Mouse (Mus musculus) ES-Bruce4 (cell line): ENCODE measurements around the gene 1700042G07Rik. TPM values are rescaled to one million over a fixed set of nuclear protein-coding genes. Genes with fewer than 3 reads are reported as not detected.

Experiments used
- H3K27ac ChIP-seq: 2 replicates; pipeline ENCODE4 v1.5.1; 2012; ENCODE audit warnings: low read length, inconsistent platforms; ENCODE audit not compliant: insufficient read depth
- H3K27me3 ChIP-seq: 2 replicates; pipeline ENCODE4 v1.6.1; 2012; ENCODE audit warnings: mild to moderate bottlenecking, low read length, inconsistent platforms; ENCODE audit not compliant: control insufficient read depth, poor library complexity, insufficient read depth, severe bottlenecking
- H3K36me3 ChIP-seq: 2 replicates; pipeline ENCODE4 v1.6.1; 2012; ENCODE audit warnings: inconsistent platforms, mild to moderate bottlenecking, low read length, moderate library complexity; ENCODE audit not compliant: control insufficient read depth, poor library complexity, insufficient read depth, severe bottlenecking
- H3K4me1 ChIP-seq: one replicate; pipeline ENCODE4 v1.8.1; 2011; ENCODE audit warnings: low read length; ENCODE audit not compliant: control insufficient read depth, insufficient read depth
- H3K4me3 ChIP-seq: 2 replicates; pipeline ENCODE4 v1.5.1; 2011; ENCODE audit warnings: low read depth, mild to moderate bottlenecking, low read length
- H3K9ac ChIP-seq: 2 replicates; pipeline ENCODE4 v1.6.1; 2012; ENCODE audit warnings: low read depth, mild to moderate bottlenecking, inconsistent platforms; ENCODE audit not compliant: poor library complexity, severe bottlenecking
- H3K9me3 ChIP-seq: replicated peaks from 2 replicates; pipeline ENCODE4 v1.6.1; 2012; ENCODE audit warnings: mild to moderate bottlenecking, low read length, inconsistent platforms; ENCODE audit not compliant: control insufficient read depth, poor library complexity, insufficient read depth, severe bottlenecking
- CTCF ChIP-seq: IDR thresholded peaks from one replicate; pipeline ENCODE4 v1.8.1; 2011; ENCODE audit warnings: low read depth, low read length
- EP300 ChIP-seq: IDR thresholded peaks from 2 replicates; pipeline ENCODE4 v1.6.1; 2011; ENCODE audit warnings: low read depth, low read length; ENCODE audit not compliant: insufficient read depth
- POLR2A ChIP-seq: IDR thresholded peaks from one replicate; pipeline ENCODE4 v1.8.1; 2011; ENCODE audit warnings: low read length; ENCODE audit not compliant: insufficient read depth
- polyA plus RNA-seq: library from polyadenylated mRNA; stranded (reverse); fragments of >200 nt; gene quantifications from 2 replicates; pipeline ENCODE4 v1.2.4, GENCODE M21; 2011; ENCODE audit warnings: low read depth; ENCODE audit not compliant: missing spikeins, insufficient read depth, insufficient read length

The 1700042G07Rik gene
- polyA plus RNA-seq, 1 experiment = not detected

DNA sequence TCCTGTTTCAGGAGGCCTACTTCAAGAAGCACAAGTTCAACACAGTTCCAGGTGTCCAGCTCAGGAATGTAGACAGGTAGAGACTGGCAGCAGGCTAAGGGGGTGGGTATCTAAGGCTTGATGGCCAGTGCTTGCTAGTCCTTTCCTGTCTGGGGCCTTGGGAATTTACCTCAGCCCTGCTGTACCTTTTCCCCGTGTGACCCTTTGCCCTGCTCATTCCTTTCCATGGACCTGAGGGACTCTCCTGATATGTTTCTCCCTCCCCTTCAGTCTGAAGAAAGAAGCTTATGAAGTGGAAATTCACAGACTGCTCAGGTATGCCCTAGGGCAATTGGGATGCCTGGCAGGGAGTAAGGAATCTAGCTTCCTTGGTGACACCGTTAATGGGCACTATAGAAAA, 15.3 kb upstream of the 1700042G07Rik start:
- H3K36me3 ChIP-seq = peaks cover 54% of the 10 kb centered on the region
- no peaks in the 10 kb centered on the region for H3K4me1 ChIP-seq
- no peaks in the 10 kb centered on the region for H3K27me3 ChIP-seq

DNA sequence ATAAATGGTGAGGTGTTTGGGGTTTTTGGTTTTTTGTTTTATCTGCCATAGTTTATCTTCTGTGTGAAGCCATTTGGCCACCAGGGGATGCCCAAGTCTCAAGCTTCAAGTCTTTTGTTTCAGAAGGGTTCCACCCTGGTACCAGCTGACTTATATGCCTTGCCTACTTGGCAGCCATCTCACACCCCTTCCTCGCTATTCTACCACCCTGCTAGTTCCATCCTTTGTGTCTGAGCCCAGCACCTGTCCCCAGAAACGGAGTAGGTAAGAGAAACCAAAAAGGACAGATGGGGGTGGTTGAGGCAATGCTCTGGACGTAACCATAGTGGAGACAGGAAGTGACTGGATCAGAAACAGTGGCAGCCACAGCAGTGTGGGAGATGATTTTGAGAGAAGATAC, 13.3 kb upstream of the 1700042G07Rik start:
- H3K4me1 ChIP-seq = peaks cover 3% of the 10 kb centered on the region
- H3K9ac ChIP-seq = no peak overlapping the region
- H3K36me3 ChIP-seq = peaks cover 41% of the 10 kb centered on the region
- no peak overlapping the region for H3K27ac ChIP-seq
- no peak overlapping the region for H3K4me3 ChIP-seq
- TF ChIP-seq CTCF = no peak
- no peak for TF ChIP-seq POLR2A
- no peak for TF ChIP-seq EP300
- no peaks in the 10 kb centered on the region for H3K27me3 ChIP-seq
- H3K9me3 ChIP-seq = no peaks in the 10 kb centered on the region

More for the DNA sequence above, 15.3 kb upstream of the 1700042G07Rik start:
- Histone ChIP-seq H3K4me3 (no peak overlapping the region), H3K27ac (no peak overlapping the region), H3K9ac (no peak overlapping the region), H3K9me3 (no peaks in the 10 kb centered on the region)
- TF ChIP-seq EP300 (no peak), CTCF (no peak), POLR2A (no peak)

DNA sequence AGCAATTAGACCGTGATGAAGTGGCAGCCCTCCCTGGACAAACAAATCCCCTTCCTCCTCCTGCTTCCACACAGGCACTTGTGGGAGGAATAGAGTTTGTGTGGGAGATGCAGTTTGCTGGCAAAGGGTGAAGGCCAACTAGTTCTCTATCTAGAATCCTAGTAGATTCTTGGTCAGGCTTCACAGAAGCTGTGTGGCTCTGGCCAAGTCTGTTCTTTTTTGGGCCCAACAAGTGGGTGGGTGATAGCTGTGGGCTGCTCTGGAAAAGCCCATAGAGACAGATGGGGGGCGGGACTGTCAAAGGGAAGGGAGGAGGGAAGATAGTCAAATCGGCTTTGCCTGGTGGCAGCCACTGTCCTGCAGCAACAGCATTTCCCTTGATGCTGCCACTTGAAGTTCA, 12.4 kb upstream of the 1700042G07Rik start:
- TF ChIP-seq CTCF (no peak), POLR2A (no peak), EP300 (no peak)
- Histone ChIP-seq H3K27me3 (no peaks in the 10 kb centered on the region), H3K9ac (no peak overlapping the region), H3K36me3 (peaks cover 37% of the 10 kb centered on the region), H3K9me3 (no peaks in the 10 kb centered on the region), H3K4me1 (peaks cover 4% of the 10 kb centered on the region), H3K27ac (no peak overlapping the region), H3K4me3 (no peak overlapping the region)

DNA sequence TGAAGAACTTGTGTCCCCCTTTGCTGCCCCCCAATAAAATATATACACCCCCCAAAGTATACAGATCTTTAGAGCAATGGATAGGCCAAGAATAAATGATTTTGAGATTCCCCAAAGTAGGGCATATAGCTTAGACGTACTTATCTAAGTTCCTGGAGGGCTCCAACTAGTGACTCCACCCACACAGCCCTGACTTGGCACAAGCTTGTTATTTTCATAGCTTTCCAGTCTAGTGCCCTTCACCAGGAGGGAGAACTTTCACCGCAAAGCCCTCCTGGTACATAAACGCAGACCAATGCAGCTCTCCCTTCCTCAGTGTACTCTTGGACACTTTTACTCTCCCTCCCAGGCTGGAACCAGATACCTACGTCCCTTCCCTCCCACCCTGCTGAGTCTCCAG, 11.0 kb upstream of the 1700042G07Rik start:
- TF ChIP-seq POLR2A = no peak
- H3K36me3 ChIP-seq = peaks cover 25% of the 10 kb centered on the region
- H3K9ac ChIP-seq = no peak overlapping the region

DNA sequence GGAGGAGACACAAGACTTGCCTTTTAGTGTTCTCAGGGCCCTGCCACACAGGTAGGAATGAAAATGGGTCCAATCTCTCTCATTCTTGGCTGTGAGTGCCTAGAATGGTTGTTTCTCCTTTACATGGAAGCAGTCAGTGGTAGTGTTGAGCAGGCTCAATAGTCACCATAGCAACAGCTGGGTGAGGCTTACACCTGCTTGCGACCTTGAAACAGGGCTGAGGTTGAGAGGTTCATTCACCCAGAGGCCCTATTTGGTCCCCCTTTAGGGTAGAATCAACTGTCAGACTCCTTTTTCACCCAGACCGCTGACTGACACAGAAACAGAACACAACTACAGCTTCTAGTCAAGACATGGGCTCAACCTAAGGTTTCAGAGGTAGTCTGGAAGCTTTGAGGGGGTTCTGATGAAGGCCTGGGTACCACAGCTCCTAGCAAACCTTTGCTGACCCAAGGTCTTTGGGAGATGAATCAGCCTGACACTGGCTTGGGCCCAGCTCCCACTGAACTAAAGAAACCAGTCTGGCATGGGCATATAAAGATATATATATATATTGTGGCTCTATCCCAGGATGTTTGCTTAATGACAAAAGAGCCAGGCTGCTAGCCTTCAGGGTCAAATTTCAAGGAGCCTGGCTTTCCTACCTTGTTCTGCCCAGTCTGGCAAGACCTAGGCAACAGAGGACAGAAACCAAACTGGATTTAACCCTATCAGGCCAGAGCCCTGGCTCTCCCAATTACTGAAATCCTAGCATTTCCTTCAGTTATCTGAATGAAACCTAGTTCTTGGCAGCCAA, 8.2 kb upstream of the 1700042G07Rik start:
- H3K27ac ChIP-seq = no peak overlapping the region
- no peaks in the 10 kb centered on the region for H3K9me3 ChIP-seq

More for the DNA sequence above, 11.0 kb upstream of the 1700042G07Rik start:
- no peaks in the 10 kb centered on the region for H3K27me3 ChIP-seq
- peaks cover 5% of the 10 kb centered on the region for H3K4me1 ChIP-seq
- H3K27ac ChIP-seq = no peak overlapping the region
- H3K4me3 ChIP-seq = no peak overlapping the region
- no peaks in the 10 kb centered on the region for H3K9me3 ChIP-seq

DNA sequence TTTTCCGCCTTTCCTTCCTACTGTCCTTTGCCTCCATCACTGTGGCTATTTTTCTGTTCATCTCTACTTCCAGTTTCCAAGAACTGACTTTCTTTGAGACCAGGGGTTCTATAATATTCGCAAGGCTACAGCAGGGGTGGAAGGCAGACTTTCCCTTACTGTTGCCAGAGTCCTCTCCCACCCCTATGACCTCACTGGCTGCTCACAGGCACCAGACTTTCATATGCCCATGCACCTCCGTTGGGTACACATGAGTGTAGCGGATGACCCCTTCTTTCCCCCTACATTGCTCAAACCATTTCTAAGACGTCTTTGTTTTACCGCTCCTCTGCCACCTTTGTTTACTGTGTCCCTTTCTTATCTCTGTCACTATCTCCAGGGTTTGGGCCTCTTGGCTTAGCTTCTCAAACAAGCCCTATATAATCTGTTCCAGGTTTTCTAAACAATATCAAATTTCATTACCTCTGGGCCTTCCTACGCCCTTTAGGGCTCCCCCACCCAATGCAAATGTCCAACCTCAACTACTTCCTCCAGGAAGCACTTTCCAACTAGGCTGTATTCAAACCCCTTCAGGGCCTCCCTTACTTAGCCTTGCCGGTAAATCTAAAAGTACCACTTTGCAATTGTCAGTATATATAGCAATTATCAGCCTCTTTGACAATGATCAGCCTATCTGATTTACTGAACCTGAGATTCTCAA, 7.3 kb upstream of the 1700042G07Rik start:
- H3K36me3 ChIP-seq = 0 out of 2 replicates have a peak, but pooled peaks cover 2% of the 10 kb centered on the region
- no peak overlapping the region for H3K9ac ChIP-seq
- H3K9me3 ChIP-seq = no peaks in the 10 kb centered on the region
- H3K27me3 ChIP-seq = no peaks in the 10 kb centered on the region
- H3K27ac ChIP-seq = no peak overlapping the region
- peaks cover 5% of the 10 kb centered on the region for H3K4me1 ChIP-seq
- TF ChIP-seq CTCF (no peak), POLR2A (no peak), EP300 (no peak)
- H3K4me3 ChIP-seq = no peak overlapping the region

More for the DNA sequence above, 8.2 kb upstream of the 1700042G07Rik start:
- Histone ChIP-seq H3K9ac (no peak overlapping the region), H3K4me1 (peaks cover 5% of the 10 kb centered on the region), H3K4me3 (no peak overlapping the region), H3K27me3 (no peaks in the 10 kb centered on the region), H3K36me3 (peaks cover 7% of the 10 kb centered on the region; the same call in 1 of the 2 replicates)
- TF ChIP-seq POLR2A = no peak
- no peak for TF ChIP-seq EP300
- no peak for TF ChIP-seq CTCF
